Mouse (Mus musculus): Measurements from ENCODE around the gene Glrx5. TPM values are rescaled to one million over a fixed set of nuclear protein-coding genes. Genes with fewer than 3 reads are reported as not detected.

Glrx5 gene
- total RNA-seq (2014; rRNA removed) = 35.8 and 50.9 TPM in 2 replicates
- polyA plus RNA-seq (2015; fragmentation: Nextera tagmentation; extraction: Ambion mirVana) = 175 and 185 TPM in 2 replicates

DNA sequence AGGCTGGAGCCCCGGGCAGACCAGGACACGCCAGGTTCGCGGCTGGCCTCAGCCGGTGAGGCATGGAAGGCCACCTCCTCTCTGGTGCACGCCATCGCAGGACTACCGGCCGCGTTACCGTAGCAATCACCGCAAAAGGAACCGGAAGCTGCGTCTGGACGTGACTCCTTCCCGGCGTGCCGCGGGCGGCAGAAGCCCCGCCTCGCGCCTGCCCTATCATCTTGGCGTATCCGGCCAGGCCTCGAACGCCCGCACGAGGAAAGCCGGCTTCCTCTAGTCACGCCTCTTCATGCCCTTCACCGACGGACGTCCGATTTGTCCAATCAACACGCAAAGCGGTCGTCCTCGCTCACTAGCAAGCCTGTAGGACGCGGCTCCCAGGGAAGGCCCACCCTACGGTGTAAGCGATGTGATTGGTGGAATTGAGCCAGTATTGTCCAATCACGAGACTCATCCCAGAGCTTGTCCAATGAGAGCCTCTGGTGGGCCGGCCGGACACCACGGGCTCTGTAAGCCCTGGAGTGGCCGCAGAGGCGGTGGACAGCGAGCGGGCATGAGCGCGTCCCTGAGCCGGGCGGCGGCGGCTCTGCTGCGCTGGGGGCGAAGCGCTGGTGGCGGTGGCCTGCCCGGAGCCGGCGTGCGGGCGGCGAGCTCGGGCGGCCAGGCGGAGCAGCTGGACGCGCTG is at the start of gene Glrx5:
Gene Glrx5, plus strand, starts transcription at position 542 of the 685 bp plus-strand sequence.
- peak within 1 kb of the TSS; percentile 80 for H3K27ac ChIP-seq (ENCODE audit: low read depth, low read length)
- ATAC-seq (ENCODE audit: low FRiP score) (peak; percentile 99), DNase-seq (ENCODE audit: low spot score) (peak; percentile 100)
- no peaks in the 10 kb centered on the region for H3K9me3 ChIP-seq (ENCODE audit: low read length)
- H3K4me1 ChIP-seq (ENCODE audit: insufficient read depth, low read length) = peaks cover 14% of the 10 kb centered on the region; the same call in 1 of the 2 replicates
- peak within 1 kb of the TSS; percentile 91 for H3K4me2 ChIP-seq (ENCODE audit: low read depth, low read length, poor library complexity, severe bottlenecking)
- peaks cover 3% of the 10 kb centered on the region; the same call in 1 of the 2 replicates for H3K36me3 ChIP-seq (ENCODE audit: insufficient read depth, low read length)
- peak within 1 kb of the TSS; percentile 90 for H3K4me3 ChIP-seq (ENCODE audit: low read depth, low read length)
- H3K27me3 ChIP-seq (ENCODE audit: insufficient read depth, low read length) = no peaks in the 10 kb centered on the region
- TF ChIP-seq CTCF (IDR thresholded peaks at IDR 0.05) = no peak
- H3K9ac ChIP-seq (replicated peaks; ENCODE audit: low read length, poor library complexity, severe bottlenecking) = peak within 1 kb of the TSS; percentile 87
- under 1% methylated on average over 60 of the region's 72 CpGs for WGBS

DNA sequence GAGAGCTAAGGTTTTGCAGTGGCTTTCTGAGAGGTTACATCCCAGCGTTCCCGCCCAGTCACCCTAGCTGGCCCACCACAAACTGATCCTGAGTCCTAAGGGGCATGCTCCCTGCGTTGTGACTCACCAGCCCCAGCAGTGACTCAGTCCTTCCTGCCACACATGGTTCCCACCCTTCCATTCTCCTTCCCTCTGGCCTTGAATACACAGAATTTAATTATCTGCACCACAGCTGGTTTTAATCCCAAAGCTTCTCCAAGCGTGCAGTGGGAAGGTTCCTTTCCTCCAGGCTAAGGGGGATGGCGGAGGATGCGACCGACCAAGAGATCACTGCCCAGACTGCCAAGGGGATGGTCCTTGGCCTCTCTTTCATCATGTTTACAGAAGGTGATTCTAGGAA is 49.0 kb upstream of the Glrx5 start:
- H3K9me3 ChIP-seq (ENCODE audit: low read length) = no peaks in the 10 kb centered on the region
- TF ChIP-seq CTCF (IDR thresholded peaks at IDR 0.05) = no peak
- WGBS = 38% methylated on average over 7 of the region's 7 CpGs
- no peak overlapping the region for H3K27ac ChIP-seq (ENCODE audit: low read depth, low read length)
- no peaks in the 10 kb centered on the region for H3K4me1 ChIP-seq (ENCODE audit: insufficient read depth, low read length)
- no peak overlapping the region for H3K4me2 ChIP-seq (ENCODE audit: low read depth, low read length, poor library complexity, severe bottlenecking)
- no peak overlapping the region for H3K9ac ChIP-seq (replicated peaks; ENCODE audit: low read length, poor library complexity, severe bottlenecking)
- H3K4me3 ChIP-seq (ENCODE audit: low read depth, low read length) = no peak overlapping the region
- no peaks in the 10 kb centered on the region for H3K27me3 ChIP-seq (ENCODE audit: insufficient read depth, low read length)
- DNase-seq (ENCODE audit: low spot score) (no peak), ATAC-seq (ENCODE audit: low FRiP score) (no peak)
- no peaks in the 10 kb centered on the region for H3K36me3 ChIP-seq (ENCODE audit: insufficient read depth, low read length)

GRCm38 (mm10) chr12:104985088-104985487 is 47.4 kb upstream of the Glrx5 start:
- peak; percentile 36; the same call in 1 of the 2 replicates for TF ChIP-seq CTCF (IDR thresholded peaks at IDR 0.05)
- H3K9ac ChIP-seq (replicated peaks; ENCODE audit: low read length, poor library complexity, severe bottlenecking) = no peak overlapping the region
- H3K4me1 ChIP-seq (ENCODE audit: insufficient read depth, low read length) = no peaks in the 10 kb centered on the region
- H3K27ac ChIP-seq (ENCODE audit: low read depth, low read length) = no peak overlapping the region
- H3K4me2 ChIP-seq (ENCODE audit: low read depth, low read length, poor library complexity, severe bottlenecking) = no peak overlapping the region
- H3K27me3 ChIP-seq (ENCODE audit: insufficient read depth, low read length) = no peaks in the 10 kb centered on the region
- H3K36me3 ChIP-seq (ENCODE audit: insufficient read depth, low read length) = no peaks in the 10 kb centered on the region
- H3K9me3 ChIP-seq (ENCODE audit: low read length) = no peaks in the 10 kb centered on the region
- H3K4me3 ChIP-seq (ENCODE audit: low read depth, low read length) = no peak overlapping the region
- 79% methylated on average over 5 of the region's 5 CpGs for WGBS
- DNase-seq (ENCODE audit: low spot score) = no peak
- ATAC-seq (ENCODE audit: low FRiP score) = no peak

DNA sequence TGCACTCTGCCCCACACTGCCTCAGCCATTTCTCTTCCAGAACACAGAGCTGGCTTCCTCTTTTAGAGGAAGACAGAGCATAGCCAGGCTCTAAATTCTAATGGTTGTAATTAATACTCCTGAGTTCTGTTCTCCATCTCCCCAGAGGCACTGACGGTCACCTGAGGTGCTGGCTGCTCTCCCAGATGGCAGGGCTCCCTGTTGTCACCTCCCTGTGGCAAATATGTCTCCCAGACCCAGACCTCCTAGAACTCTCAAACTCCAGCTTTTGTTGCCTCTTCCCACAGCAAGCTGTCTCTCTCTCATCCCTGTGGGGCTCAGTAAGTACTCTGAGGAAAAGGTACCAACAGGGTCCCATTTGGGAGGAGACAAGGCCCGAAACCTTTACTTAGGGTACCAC is 46.5 kb upstream of the Glrx5 start:
- H3K27ac ChIP-seq (ENCODE audit: low read depth, low read length) = no peak overlapping the region
- H3K27me3 ChIP-seq (ENCODE audit: insufficient read depth, low read length) = no peaks in the 10 kb centered on the region
- no peak overlapping the region for H3K4me3 ChIP-seq (ENCODE audit: low read depth, low read length)
- ATAC-seq (ENCODE audit: low FRiP score) (no peak), DNase-seq (ENCODE audit: low spot score) (no peak)
- H3K9me3 ChIP-seq (ENCODE audit: low read length) = no peaks in the 10 kb centered on the region
- no peaks in the 10 kb centered on the region for H3K4me1 ChIP-seq (ENCODE audit: insufficient read depth, low read length)
- H3K9ac ChIP-seq (replicated peaks; ENCODE audit: low read length, poor library complexity, severe bottlenecking) = no peak overlapping the region
- no peak overlapping the region for H3K4me2 ChIP-seq (ENCODE audit: low read depth, low read length, poor library complexity, severe bottlenecking)
- no peaks in the 10 kb centered on the region for H3K36me3 ChIP-seq (ENCODE audit: insufficient read depth, low read length)
- no peak for TF ChIP-seq CTCF (IDR thresholded peaks at IDR 0.05)
- WGBS = 91% methylated on average over 2 of the region's 2 CpGs

GRCm38 (mm10) chr12:104986781-104987180 is 45.7 kb upstream of the Glrx5 start:
- Histone ChIP-seq H3K27me3 (ENCODE audit: insufficient read depth, low read length) (no peaks in the 10 kb centered on the region), H3K4me2 (ENCODE audit: low read depth, low read length, poor library complexity, severe bottlenecking) (no peak overlapping the region), H3K4me1 (ENCODE audit: insufficient read depth, low read length) (no peaks in the 10 kb centered on the region), H3K9me3 (ENCODE audit: low read length) (no peaks in the 10 kb centered on the region), H3K9ac (replicated peaks; ENCODE audit: low read length, poor library complexity, severe bottlenecking) (no peak overlapping the region), H3K27ac (ENCODE audit: low read depth, low read length) (no peak overlapping the region), H3K36me3 (ENCODE audit: insufficient read depth, low read length) (no peaks in the 10 kb centered on the region), H3K4me3 (ENCODE audit: low read depth, low read length) (no peak overlapping the region)
- no peak for DNase-seq (ENCODE audit: low spot score)
- no peak for TF ChIP-seq CTCF (IDR thresholded peaks at IDR 0.05)
- ATAC-seq (ENCODE audit: low FRiP score) = no peak
- WGBS = 94% methylated on average over 9 of the region's 9 CpGs

DNA sequence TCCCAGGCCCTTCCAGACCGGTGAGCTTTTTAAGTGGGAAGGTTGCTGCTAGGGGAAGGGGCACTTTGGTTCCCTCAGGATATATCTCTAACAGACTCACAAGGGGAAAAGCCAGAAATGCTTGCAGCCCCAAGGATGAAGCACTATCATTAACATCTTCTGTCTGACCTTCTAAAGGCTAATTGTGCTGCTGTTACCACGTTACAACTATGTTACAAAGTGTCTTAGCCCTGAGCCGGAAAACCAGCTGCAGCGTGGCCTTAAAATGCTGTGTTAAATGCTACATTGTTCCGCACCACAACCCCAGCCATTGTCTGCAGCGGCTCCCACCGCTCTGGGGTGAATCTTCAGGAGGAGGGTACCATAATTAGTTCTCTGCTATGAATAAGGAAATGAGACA is 44.6 kb upstream of the Glrx5 start:
- Histone ChIP-seq H3K4me2 (ENCODE audit: low read depth, low read length, poor library complexity, severe bottlenecking) (no peak overlapping the region), H3K4me3 (ENCODE audit: low read depth, low read length) (no peak overlapping the region), H3K27ac (ENCODE audit: low read depth, low read length) (no peak overlapping the region), H3K9me3 (ENCODE audit: low read length) (no peaks in the 10 kb centered on the region), H3K27me3 (ENCODE audit: insufficient read depth, low read length) (no peaks in the 10 kb centered on the region), H3K4me1 (ENCODE audit: insufficient read depth, low read length) (no peaks in the 10 kb centered on the region), H3K9ac (replicated peaks; ENCODE audit: low read length, poor library complexity, severe bottlenecking) (no peak overlapping the region), H3K36me3 (ENCODE audit: insufficient read depth, low read length) (no peaks in the 10 kb centered on the region)
- TF ChIP-seq CTCF (IDR thresholded peaks at IDR 0.05) = no peak
- DNase-seq (ENCODE audit: low spot score) (no peak), ATAC-seq (ENCODE audit: low FRiP score) (no peak)
- 49% methylated on average over 7 of the region's 7 CpGs for WGBS
